Mouse (Mus musculus): Measurements from ENCODE around the gene Pxmp2.

Gene Pxmp2

DNA sequence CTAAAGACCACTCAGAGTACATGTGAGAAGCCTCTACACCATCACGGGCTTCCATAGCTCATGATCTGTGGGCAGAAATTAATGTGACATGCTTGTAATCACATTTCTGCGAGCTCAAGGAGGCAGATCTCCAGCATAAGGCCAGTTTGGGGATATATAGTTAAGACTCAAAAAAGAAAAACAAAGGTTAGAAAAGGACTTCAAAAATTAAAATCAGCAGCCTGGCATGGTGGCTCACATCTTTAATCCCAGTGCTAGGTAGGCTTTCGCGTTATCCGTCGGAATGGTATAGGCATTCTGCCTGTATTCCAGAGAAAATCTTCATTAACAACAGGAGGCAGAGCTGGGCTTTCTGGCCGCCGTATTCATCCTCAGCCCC lies 55.6 kb downstream of the Pxmp2 start:
- no peak for DNase-seq

DNA sequence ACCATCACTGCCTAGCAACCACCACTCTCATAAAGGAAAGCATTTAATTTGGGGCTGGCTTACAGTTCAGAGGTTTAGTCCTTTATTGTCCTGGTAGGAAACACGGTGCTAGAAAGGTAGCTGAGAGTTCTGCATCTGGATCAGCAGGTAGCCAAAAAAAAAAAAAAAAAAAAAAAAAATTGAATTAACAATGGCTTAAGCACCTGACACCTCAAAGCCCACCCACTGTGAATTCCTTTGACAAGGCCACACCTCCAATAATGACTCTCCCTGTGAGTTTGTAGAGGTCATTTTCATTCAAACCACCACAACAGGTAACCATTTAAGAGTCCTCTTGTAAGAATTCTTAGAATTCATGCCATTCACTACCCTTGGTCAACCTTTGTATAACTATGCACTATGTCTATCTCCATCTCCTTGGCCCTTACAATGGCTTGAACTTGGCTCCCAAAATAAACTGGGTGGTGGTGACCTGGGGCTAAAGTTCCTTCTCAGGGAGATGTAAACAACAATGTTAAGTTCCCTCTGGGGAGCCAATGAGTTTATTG lies 58.6 kb downstream of the Pxmp2 start:
- no peak for DNase-seq

- no peak for DNase-seq
Measured at GRCm38 (mm10) chr5:110225056-110225455, 60.9 kb downstream of the Pxmp2 start.

Data from retina, postnatal 1 day (tissue).